Mouse (Mus musculus): ENCODE measurements around the gene Gmpr.

The Gmpr gene

GRCm38 (mm10) chr13:45538532-45539204, 31.4 kb downstream of the Gmpr start:
- DNase-seq (ENCODE audit: low read depth in 1 of 2, low spot score in 2 of 2): no peak

- no peak for DNase-seq (ENCODE audit: low read depth in 1 of 2, low spot score in 2 of 2)
Measured at GRCm38 (mm10) chr13:45539205-45539568, 31.9 kb downstream of the Gmpr start.

GRCm38 (mm10) chr13:45545974-45546373, 38.7 kb downstream of the Gmpr start:
- no peak for DNase-seq (ENCODE audit: low read depth in 1 of 2, low spot score in 2 of 2)

- no peak for DNase-seq (ENCODE audit: low read depth in 1 of 2, low spot score in 2 of 2)
Measured at GRCm38 (mm10) chr13:45546946-45547345, 39.7 kb downstream of the Gmpr start.

GRCm38 (mm10) chr13:45547549-45547948, 40.3 kb downstream of the Gmpr start:
- DNase-seq (ENCODE audit: low read depth in 1 of 2, low spot score in 2 of 2): no peak

- DNase-seq (ENCODE audit: low read depth in 1 of 2, low spot score in 2 of 2): no peak
Measured at GRCm38 (mm10) chr13:45553674-45554073, 46.4 kb downstream of the Gmpr start.

GRCm38 (mm10) chr13:45558367-45558766, 51.1 kb downstream of the Gmpr start:
- no peak for DNase-seq (ENCODE audit: low read depth in 1 of 2, low spot score in 2 of 2)

GRCm38 (mm10) chr13:45559258-45559657, 52.0 kb downstream of the Gmpr start:
- DNase-seq (ENCODE audit: low read depth in 1 of 2, low spot score in 2 of 2): no peak

GRCm38 (mm10) chr13:45560543-45560942, 53.3 kb downstream of the Gmpr start:
- no peak for DNase-seq (ENCODE audit: low read depth in 1 of 2, low spot score in 2 of 2)

- DNase-seq (ENCODE audit: low read depth in 1 of 2, low spot score in 2 of 2): no peak
Measured at GRCm38 (mm10) chr13:45562011-45562410, 54.8 kb downstream of the Gmpr start.

- DNase-seq (ENCODE audit: low read depth in 1 of 2, low spot score in 2 of 2): no peak
Measured at GRCm38 (mm10) chr13:45564946-45565345, 57.7 kb downstream of the Gmpr start.

GRCm38 (mm10) chr13:45569932-45570331, 62.7 kb downstream of the Gmpr start:
- no peak for DNase-seq (ENCODE audit: low read depth in 1 of 2, low spot score in 2 of 2)

GRCm38 (mm10) chr13:45571795-45572262, 64.6 kb downstream of the Gmpr start:
- DNase-seq (ENCODE audit: low read depth in 1 of 2, low spot score in 2 of 2): peak; percentile 23 to 42

GRCm38 (mm10) chr13:45572768-45573167, 65.5 kb downstream of the Gmpr start:
- DNase-seq (ENCODE audit: low read depth in 1 of 2, low spot score in 2 of 2): no peak

- no peak for DNase-seq (ENCODE audit: low read depth in 1 of 2, low spot score in 2 of 2)
Measured at GRCm38 (mm10) chr13:45576185-45576584, 68.9 kb downstream of the Gmpr start.

GRCm38 (mm10) chr13:45577366-45577765, 70.1 kb downstream of the Gmpr start:
- DNase-seq (ENCODE audit: low read depth in 1 of 2, low spot score in 2 of 2): no peak

GRCm38 (mm10) chr13:45577784-45578183, 70.5 kb downstream of the Gmpr start:
- DNase-seq (ENCODE audit: low read depth in 1 of 2, low spot score in 2 of 2): no peak

- DNase-seq (ENCODE audit: low read depth in 1 of 2, low spot score in 2 of 2): no peak
Measured at GRCm38 (mm10) chr13:45579751-45580150, 72.5 kb downstream of the Gmpr start.

GRCm38 (mm10) chr13:45582294-45582693, 75.0 kb downstream of the Gmpr start:
- DNase-seq (ENCODE audit: low read depth in 1 of 2, low spot score in 2 of 2): no peak

GRCm38 (mm10) chr13:45583061-45583460, 75.8 kb downstream of the Gmpr start:
- no peak for DNase-seq (ENCODE audit: low read depth in 1 of 2, low spot score in 2 of 2)

- no peak for DNase-seq (ENCODE audit: low read depth in 1 of 2, low spot score in 2 of 2)
Measured at GRCm38 (mm10) chr13:45590898-45591297, 83.7 kb downstream of the Gmpr start.

- DNase-seq (ENCODE audit: low read depth in 1 of 2, low spot score in 2 of 2): no peak
Measured at GRCm38 (mm10) chr13:45593914-45594313, 86.7 kb downstream of the Gmpr start.

GRCm38 (mm10) chr13:45595416-45595815, 88.2 kb downstream of the Gmpr start:
- no peak for DNase-seq (ENCODE audit: low read depth in 1 of 2, low spot score in 2 of 2)

All from monocyte, adult 2 months (primary cell).